Mouse (Mus musculus) spleen, adult 2 months (tissue): Measurements from ENCODE around the gene Ostc. TPM values are rescaled to one million over a fixed set of nuclear protein-coding genes. Genes with fewer than 3 reads are reported as not detected.

Experiments
- DNase-seq, 2 experiments: peaks; one replicate each; pipeline versions ENCODE4 v3.0.0 to v3.0.0-alpha.2; 2012 to 2021; ENCODE audit warnings: low spot score in 2 of 2, low read depth in 1 of 2
- H3K27ac ChIP-seq: fragments of 200-500 bp; 2 replicates; pipeline ENCODE4 v1.5.1; 2012; ENCODE audit warnings: low read length, inconsistent platforms; ENCODE audit not compliant: insufficient read depth
- H3K27me3 ChIP-seq: fragments of 200-500 bp; 2 replicates; pipeline ENCODE4 v1.6.1; 2012; ENCODE audit warnings: mild to moderate bottlenecking, moderate library complexity, low read length, inconsistent platforms; ENCODE audit not compliant: control insufficient read depth, insufficient read depth
- H3K36me3 ChIP-seq: fragments of 200-500 bp; 2 replicates; pipeline ENCODE4 v1.6.1; 2012; ENCODE audit warnings: mild to moderate bottlenecking, low read length, inconsistent platforms; ENCODE audit not compliant: control insufficient read depth, insufficient read depth
- H3K4me1 ChIP-seq: fragments of 200-500 bp; 2 replicates; pipeline ENCODE4 v1.6.1; 2011; ENCODE audit warnings: inconsistent platforms; ENCODE audit not compliant: control insufficient read depth, insufficient read depth, insufficient read length
- H3K4me3 ChIP-seq: fragments of 200-500 bp; 2 replicates; pipeline ENCODE4 v1.5.1; 2011; ENCODE audit warnings: mild to moderate bottlenecking, inconsistent platforms; ENCODE audit not compliant: insufficient read depth, insufficient read length; ENCODE audit errors: extremely low read depth
- CTCF ChIP-seq: fragments of 200-500 bp; IDR thresholded peaks from 2 replicates; pipeline ENCODE4 v1.5.1; 2011; ENCODE audit warnings: mild to moderate bottlenecking, inconsistent platforms; ENCODE audit not compliant: insufficient read depth, insufficient read length, insufficient replicate concordance; ENCODE audit errors: extremely low read depth
- POLR2A ChIP-seq: fragments of 200-500 bp; IDR thresholded peaks from 2 replicates; pipeline ENCODE4 v1.6.1; 2011; ENCODE audit warnings: low read depth, low read length, inconsistent platforms
- WGBS: fragments of 180-500 bp; shearing (Covaris S2); methylation state at CpG from one replicate; pipeline ENCODE4 v1.1.7; 2018; 5-methylcytosine and 5-hydroxymethylcytosine counted together
- polyA plus RNA-seq: library from polyadenylated mRNA; depleted of rRNA; stranded (reverse); fragments of >200 nt; gene quantifications from 2 replicates; pipeline ENCODE4 v1.2.3, GENCODE M21; 2012

Gene Ostc
- polyA plus RNA-seq, 1 experiment: 22.3 TPM

GRCm38 (mm10) chr3:130722733-130723478, 13.7 kb upstream of the Ostc start:
- Histone ChIP-seq H3K4me1 (no peaks in the 10 kb centered on the region), H3K4me3 (no peak overlapping the region), H3K27ac (no peak overlapping the region), H3K27me3 (no peaks in the 10 kb centered on the region), H3K36me3 (peaks cover 20% of the 10 kb centered on the region)
- TF ChIP-seq CTCF: no peak
- no peak for TF ChIP-seq POLR2A
- 88% methylated on average over 11 of the region's 11 CpGs for WGBS
- DNase-seq: no peak

DNA sequence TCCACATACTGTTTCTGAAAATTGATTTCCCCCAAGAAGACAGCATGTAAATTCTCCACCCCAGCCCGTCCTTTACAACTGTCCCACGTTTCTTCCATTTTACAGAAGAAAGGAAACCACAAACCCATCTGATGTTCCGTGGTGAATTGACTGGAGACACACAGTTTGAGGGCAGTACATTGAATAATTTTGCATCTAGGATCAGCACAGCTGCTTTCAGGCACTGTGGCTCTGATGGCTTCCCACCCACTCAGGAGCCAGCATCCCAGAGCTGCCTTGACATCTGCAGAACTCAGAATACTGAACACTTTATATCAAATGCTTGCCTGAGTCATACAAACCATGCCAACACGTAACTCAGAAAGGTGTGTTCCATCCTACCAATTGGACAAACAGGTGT, 11.0 kb upstream of the Ostc start:
- Histone ChIP-seq H3K4me1 (no peaks in the 10 kb centered on the region), H3K4me3 (no peak overlapping the region), H3K27me3 (no peaks in the 10 kb centered on the region), H3K27ac (no peak overlapping the region), H3K36me3 (no peaks in the 10 kb centered on the region)
- no peak for DNase-seq
- WGBS: 31% methylated on average over 4 of the region's 4 CpGs
- no peak for TF ChIP-seq CTCF
- TF ChIP-seq POLR2A: no peak

- no peaks in the 10 kb centered on the region for H3K27me3 ChIP-seq
- DNase-seq: no peak
- no peak overlapping the region for H3K4me3 ChIP-seq
- H3K27ac ChIP-seq: no peak overlapping the region
- H3K36me3 ChIP-seq: no peaks in the 10 kb centered on the region
- H3K4me1 ChIP-seq: peaks cover 2% of the 10 kb centered on the region
- WGBS: 90% methylated on average over 4 of the region's 4 CpGs
- no peak for TF ChIP-seq POLR2A
- TF ChIP-seq CTCF: no peak
Measured at GRCm38 (mm10) chr3:130718871-130719270, 9.6 kb upstream of the Ostc start.

DNA sequence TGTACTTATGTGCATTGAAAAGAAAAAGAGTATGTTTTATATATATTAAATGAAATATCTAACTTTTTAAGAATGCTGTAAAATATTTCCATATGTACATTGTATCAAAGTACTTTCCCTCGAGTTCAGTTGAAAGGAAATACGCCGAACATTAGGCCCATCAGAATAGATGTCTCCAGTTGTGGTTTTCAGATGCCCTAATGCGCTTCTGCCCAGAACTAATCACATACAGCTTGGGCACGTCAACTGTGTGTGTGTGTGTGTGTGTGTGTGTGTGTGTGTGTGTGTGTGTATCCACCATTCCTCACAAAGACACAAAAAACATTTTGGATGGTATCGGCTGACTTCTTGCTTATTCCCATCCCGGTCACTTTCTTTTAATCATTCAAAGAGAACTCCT, 7.3 kb upstream of the Ostc start:
- Histone ChIP-seq H3K4me3 (no peak overlapping the region), H3K36me3 (no peaks in the 10 kb centered on the region), H3K4me1 (peaks cover 2% of the 10 kb centered on the region), H3K27ac (no peak overlapping the region), H3K27me3 (no peaks in the 10 kb centered on the region)
- TF ChIP-seq CTCF (no peak), POLR2A (no peak)
- 91% methylated on average over 7 of the region's 7 CpGs for WGBS
- DNase-seq: no peak

DNA sequence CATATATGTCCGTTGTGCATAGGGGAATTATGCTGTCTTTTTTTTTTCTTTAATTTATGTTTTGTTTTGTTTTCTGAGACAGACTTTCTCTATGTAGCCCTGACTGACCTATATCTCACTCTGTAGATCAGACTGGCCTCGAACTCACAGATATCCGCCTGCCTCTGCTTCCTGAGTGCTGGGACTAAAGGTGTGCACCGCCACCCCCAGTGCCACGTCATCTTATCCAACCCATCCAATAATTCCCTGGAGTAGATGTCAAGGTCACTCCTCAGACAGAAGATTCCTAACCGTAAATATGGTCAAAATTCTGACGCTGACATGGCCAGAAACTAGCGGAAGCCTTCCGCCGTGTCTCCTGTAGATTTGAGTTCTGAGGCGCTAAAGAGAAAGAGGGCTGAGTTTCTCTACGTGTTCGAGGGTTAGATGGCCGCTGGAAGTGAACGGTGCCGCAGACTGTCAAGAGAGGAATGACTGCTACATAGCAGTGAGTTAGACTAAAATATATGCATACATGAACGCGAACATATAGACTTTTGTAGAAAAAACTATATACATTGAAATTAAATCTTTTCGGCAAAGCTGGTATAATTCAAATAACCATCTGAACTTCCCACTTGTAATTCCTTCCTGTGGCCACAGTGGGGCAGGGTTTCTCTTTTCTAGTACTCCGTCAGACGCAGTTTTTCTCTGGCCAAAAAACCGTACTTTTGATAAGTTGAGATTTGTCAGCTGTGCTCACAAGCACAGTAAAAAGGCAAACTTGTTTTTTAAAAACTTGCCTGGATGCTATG, 5.7 kb upstream of the Ostc start:
- no peaks in the 10 kb centered on the region for H3K27me3 ChIP-seq
- no peaks in the 10 kb centered on the region for H3K36me3 ChIP-seq
- peaks cover 2% of the 10 kb centered on the region for H3K4me1 ChIP-seq
- TF ChIP-seq CTCF (peak; percentile 21; the same call in 1 of the 2 replicates), POLR2A (no peak)
- DNase-seq: peak; percentile 55 to 68
- whole genome bisulfite sequencing: 9% methylated on average over 22 of the region's 22 CpGs
- peak overlapping the region; percentile 2; the same call in 1 of the 2 replicates for H3K27ac ChIP-seq
- H3K4me3 ChIP-seq: peak overlapping the region; percentile 62; the same call in 1 of the 2 replicates

- Histone ChIP-seq H3K36me3 (no peaks in the 10 kb centered on the region), H3K27ac (no peak overlapping the region), H3K27me3 (no peaks in the 10 kb centered on the region), H3K4me3 (no peak overlapping the region), H3K4me1 (peaks cover 2% of the 10 kb centered on the region)
- no peak for TF ChIP-seq POLR2A
- no peak for TF ChIP-seq CTCF
- 61% methylated on average over 6 of the region's 6 CpGs for WGBS
- no peak for DNase-seq
Measured at GRCm38 (mm10) chr3:130712891-130713290, 3.6 kb upstream of the Ostc start.
